Mouse (Mus musculus) embryo, embryonic 9.5 days (tissue): ENCODE measurements around the gene Adamts16.
"Not testable (repeated sequence)": the region's sequence is repeated elsewhere in the genome, so short reads cannot be mapped to it uniquely, and the experiment has no call there.

ENCODE experiments used
- DNase-seq: peaks from one replicate; pipeline ENCODE4 v3.0.0-alpha.2; 2017; ENCODE audit errors: extremely low spot score

The Adamts16 gene

GRCm38 (mm10) chr13:70841421-70841904 lies at the start of gene Adamts16:
Adamts16 (minus strand) TSS chr13:70841811.
- DNase-seq = peak; percentile 19

DNA sequence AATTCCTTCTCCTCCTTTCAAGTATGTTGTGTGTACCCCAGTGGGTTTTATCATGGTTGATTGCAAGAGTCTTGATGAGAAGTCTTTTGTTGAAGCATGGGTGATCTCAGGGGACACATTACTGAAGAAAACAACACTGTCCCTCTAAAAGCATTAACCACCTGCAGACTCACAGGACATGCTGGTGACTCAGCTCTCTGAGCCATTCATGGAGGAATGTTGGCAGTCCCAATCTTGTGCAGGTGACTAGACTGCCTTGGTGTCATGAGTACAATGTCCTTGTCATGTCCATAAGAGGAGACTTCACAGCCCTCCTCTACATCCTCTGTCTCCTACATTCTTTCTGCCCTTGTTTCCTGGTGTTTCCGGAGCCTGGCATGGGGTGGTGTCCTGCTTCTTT lies 45.5 kb upstream of the Adamts16 start:
- no peak for DNase-seq

DNA sequence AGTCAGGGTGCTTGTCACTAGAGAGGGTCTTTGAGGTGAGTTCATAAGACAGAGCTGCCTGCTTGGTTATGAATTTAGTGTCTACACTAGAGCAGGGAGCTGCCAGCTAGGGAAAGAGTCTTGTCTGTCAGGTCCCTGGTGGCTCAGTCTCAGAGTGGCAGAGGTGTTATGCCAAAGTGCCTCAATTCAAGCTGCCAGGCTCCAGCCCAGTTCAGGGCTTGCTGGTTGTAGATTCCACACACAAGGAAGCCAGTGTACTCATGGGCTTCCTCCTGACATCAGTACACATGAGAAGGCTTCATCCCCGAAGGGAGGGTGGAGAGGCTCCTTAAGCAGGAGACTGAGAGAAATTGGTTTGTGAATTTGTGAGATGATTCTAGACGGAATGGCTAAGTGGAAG lies 43.4 kb upstream of the Adamts16 start:
- no peak for DNase-seq

DNA sequence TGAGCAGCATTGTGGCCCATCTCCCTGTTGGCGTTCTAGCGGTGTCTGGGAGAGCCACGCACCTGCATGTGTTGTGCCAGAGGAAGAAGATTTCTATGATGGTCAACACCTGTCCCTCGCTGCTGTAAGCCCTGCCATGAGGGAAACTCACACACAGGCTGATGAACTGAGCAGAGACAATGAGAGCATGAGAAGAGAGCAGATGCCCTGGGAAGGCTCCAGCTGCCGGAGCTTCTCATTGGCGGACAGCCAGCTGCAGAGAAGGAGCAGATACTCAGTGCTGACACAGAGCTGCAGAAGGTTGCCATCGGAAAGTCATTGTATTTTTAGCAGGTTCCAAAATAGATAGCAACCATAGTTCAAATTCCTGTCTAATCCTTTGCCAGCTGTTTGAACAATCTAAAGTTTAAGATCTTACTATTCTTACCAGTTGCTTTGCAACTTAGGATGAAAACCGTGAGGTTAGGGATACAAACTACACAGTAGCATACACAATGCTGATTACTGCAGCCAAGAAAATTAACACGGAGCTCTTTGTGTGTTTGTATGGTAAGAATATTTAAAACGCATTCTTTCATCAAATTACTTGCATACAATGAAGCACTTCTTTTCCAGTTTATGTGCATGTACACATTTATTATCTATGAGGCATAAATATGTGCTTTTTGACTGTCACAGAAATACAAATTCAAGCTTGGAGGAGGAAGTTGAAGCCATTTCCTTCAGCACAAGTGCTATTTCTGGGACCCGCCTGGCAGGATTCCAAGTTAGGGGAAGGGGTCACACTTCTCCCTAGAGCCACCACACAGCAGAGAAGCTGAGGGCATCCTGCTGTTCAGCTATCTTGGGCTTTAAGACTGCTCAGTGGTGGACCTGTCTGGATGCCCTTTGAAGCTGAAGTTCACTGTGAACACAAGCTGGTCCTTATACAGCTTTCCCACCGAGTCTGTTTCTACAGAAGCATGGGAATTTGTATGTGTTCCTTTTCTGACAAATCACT lies 42.6 kb upstream of the Adamts16 start:
- no peak for DNase-seq

- not testable (repeated sequence) for DNase-seq
Observed at GRCm38 (mm10) chr13:70879971-70880370, 38.4 kb upstream of the Adamts16 start.

GRCm38 (mm10) chr13:70877550-70877913 lies 35.9 kb upstream of the Adamts16 start:
- DNase-seq = no peak

DNA sequence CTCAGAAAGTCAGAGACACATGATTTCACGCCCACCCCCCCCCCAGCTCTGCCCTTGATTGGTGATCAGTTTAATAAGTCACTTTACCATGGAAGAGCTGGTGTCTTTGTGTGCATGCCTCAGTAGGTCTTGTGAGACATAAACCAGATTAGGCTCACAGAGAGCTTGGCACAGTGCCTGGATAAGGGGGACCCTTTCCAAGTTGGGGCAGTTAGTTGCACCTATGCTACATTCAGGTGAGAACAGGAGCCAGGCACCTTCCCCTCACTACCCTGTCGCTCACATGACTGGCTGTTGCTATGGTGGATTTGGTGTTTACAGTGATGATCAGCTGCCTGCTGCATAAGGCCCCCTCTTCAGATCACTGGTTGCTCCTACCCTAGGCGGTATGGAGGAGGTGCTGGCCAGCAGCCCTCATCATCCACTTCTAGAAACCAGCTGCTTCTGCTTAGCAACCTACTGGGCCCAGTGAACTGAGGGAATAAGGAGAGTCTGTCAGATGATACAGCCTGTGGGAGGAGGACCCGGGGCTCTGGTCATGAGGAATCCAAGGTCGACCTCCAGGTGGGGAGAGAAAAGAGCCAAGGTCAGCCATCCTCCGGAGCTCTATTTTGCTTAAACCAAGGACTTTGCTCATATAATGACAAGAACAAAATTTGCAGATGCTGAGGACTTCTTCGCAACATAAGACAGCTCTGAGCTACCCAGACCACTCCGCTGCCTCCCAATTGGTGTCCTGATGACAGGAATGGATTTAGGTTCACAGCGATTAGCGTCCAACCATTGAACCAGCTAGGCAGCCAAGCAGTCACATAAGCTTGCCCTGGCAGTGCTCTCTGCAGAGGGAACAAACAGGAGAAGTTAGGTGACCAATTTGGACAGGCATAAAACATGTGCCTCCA lies 35.3 kb upstream of the Adamts16 start:
- no peak for DNase-seq

DNA sequence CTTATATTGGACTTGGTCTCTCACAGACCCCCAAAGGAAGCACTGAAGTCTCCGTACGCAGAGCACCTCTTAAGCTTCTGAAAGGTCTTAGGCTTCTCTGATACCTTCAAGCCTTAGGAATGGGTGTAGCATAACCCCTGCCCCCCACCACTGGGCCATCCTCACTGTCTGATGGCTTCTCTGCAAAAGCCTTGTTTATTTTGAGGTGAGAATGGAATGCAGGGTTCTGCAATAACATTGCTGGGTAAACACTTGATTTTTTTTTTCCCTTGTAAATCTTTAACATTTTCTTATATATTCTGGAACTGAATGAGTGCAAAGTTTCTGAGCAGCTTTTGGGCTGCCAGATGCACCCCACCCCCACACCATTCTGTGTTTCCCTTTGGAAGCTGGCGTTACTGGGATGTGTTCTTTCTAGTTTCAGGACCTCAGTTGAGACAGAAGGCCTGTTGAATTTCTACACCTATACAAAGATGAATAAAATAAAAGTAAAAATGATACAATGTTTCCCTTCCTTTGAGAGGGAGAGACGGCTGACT lies 33.9 kb upstream of the Adamts16 start:
- DNase-seq = no peak

DNA sequence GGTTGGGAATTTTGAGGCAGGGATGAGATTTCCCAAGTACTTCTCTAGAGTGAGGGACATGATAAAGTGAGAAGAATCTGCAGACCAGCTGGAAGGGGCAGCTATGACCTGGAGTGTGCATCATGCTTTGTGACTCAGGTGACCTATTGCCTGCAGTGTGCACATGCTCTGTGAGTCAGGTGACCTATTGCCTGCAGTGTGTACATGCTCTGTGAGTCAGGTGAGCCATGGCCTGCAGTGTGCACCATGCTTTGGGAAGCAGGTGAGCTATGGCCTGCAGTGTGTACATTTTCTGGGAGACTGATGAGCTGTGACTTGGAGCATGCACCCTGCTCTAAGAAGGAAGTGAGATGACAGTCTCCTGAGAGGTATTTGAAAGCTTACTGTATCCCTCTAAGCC lies 33.1 kb upstream of the Adamts16 start:
- DNase-seq = no peak

DNA sequence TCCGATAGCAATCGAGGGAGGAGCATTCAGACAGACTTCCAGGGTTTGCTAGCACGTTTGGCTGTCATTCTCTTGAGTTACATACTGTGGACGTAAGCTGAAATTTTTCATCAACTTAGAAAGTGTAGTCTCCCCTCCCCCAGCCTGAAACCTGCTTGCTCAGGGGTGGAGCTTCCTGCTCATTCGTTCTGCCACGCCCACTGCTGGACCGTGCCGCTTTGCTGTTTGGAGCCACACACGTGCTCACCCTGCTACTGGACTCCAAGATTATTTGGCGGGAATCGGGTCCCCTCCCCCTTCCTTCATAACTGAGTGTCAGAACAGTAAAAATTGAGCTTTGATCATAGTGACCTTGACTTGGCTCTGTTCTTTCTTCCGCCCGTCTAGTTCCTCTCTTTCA lies 32.2 kb upstream of the Adamts16 start:
- not testable (repeated sequence) for DNase-seq

DNA sequence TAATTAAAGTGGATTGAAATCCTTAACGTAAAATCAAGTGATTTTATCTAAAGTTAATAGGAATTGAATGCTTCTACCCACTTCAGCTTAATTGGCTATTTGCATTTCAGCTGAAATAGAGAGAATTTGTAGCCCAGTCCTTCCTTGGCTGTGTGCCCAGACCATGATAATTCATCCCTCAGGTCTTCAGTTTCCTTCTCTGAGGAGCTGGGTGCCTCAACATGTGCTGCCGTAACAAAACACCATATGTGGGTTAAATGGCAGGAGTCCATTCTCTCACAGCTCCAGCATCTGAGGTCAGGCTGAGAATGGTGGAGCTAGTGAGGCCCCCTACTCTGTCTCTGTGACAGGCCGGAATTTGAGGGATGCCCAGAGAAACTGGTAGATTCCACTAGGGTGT lies 29.4 kb upstream of the Adamts16 start:
- no peak for DNase-seq

DNA sequence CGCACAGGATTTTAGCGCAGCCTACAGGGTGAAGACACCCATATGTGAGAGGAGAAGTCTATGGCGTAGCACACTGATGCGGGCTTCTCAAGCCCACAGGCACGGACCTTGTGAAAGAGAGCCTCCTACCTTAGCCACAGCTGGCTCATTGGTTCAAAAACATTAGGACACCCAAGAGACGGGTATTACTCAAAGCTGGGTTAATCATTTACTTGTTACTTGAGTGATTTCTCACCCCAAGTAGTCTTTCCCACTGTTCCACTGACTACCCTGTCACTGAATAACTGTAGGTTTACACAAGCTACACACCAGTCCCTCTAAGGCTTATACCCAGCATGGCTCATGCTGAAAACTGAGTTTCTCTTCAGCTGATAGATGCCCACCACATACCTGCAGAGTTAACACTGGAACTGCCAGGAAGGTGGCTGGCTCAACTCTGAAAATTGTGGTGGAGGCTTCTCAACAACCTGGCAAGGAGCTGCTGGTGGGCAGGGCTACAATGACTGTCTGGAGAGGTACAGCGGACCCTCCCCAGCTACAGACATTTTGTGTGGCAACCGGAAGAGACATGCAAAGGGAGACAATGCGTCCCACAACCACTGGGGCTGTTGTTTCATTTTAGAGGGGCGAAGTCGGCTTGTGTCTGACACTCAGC lies 25.5 kb upstream of the Adamts16 start:
- DNase-seq = no peak

GRCm38 (mm10) chr13:70865867-70866266 lies 24.3 kb upstream of the Adamts16 start:
- DNase-seq = no peak

DNA sequence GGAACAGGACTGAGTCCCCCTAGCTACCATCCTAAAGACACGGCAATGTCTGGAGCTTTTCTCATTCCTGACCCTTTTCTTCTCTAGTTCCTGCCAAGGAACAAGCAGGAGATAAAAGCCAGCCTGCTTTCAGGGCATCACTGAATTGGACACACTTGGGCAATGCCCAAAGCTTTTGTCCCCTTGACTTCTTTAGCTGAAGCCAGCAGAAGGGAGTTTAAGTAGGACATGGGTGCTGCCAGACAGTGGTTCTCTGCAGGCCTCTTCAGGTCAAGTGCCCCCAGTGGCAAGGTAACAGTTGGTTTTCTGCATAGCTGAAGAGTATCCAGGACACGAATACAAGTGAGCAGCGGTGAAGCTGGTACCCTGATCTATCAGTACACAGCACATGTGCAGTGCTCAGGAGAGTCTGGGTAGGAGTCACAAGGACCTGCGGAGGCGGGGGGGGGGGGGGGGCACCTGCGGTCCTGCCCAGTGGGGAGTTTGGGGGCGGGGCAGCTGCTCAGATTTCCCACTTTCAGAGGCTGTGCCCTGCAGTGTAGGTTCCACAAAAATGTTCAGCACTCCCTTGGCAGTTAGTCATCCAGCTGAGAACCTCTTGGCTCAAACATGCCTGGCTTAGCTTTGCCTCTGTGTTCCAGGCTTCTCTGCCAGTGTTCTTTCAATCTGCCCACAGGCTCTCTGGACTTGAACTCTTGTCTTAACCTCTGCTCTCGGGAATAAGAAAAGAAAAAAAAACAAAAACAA lies 20.7 kb upstream of the Adamts16 start:
- DNase-seq = no peak

DNA sequence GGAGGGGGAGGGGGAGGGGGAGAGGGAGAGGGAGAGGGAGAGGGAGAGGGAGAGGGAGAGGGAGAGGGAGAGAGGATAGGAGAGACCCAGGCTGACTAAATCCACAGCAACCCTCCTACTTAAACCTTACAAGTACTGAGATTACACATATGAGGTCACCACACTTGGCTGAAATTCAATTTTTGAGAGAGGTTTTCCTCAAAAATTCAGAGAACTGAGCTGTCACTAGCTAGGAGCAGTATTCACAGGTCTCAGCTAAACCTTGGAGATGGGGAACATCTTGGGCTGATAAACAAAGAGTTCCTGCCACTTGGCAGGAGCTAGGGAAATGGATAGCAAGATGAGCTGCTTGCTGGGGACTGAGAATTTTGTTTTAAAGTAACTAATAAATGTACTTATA lies 12.0 kb upstream of the Adamts16 start:
- DNase-seq = no peak

GRCm38 (mm10) chr13:70846933-70847332 lies 5.3 kb upstream of the Adamts16 start:
- DNase-seq = no peak

DNA sequence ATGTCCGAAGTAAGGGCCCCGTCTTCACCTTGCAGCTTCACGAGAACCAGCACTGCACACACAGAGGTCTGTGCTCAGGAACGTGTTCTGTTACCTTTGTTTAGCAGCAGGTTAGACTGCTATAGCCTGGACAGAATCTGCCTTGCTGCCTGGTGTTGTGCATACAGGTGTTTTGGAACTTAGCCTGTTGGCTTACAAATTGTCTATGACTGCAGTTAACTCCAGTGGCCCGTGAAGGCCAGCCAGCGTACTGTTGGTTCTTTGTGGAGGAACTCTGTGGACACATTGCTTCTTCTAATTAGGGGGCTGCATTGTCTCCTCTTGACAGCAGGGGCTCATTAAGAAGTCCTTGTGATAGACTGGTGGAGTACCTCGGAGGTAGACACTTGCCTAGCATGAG lies 3.9 kb upstream of the Adamts16 start:
- DNase-seq = no peak

- no peak for DNase-seq
Observed at GRCm38 (mm10) chr13:70842126-70842525, 515 bp upstream of the Adamts16 start.

DNA sequence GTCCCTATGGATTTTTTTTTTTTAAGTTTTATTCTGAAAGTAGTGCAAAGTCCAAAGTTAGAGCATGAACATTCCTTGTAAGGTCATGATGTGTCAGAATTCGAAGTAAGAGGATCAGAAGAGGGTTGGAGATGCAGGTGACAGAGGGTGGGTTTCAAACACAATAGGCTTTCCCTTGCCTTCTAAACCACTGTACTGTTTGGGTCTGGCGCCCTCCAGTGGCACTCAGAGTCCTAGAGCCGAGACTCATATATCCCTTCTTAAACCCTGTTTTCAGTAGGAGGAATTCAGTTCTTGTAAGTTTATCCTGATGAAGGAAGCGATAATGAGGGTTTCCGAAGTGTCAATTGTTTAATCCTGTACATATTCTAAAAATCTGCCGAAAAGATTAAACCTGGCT lies 1.4 kb downstream of the Adamts16 start:
- DNase-seq = peak; percentile 68

DNA sequence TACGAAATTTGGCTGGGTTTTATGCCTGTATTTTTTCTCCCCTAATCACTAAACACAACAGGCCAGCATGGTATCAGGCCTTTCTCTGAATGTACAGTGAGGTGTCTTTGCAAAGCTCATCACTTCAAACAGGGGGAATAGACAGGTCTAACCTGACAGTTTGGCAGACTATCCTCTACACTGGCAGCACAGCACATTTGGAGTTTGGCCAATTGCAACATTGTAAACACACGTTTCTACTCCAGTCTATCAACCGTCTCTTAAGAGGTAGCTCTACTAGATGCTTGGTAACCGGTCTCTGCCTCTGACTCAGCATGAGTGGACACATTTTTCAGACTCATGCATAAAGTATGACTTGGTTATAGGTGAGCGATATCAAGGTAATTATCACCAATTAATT lies 4.0 kb downstream of the Adamts16 start:
- no peak for DNase-seq

DNA sequence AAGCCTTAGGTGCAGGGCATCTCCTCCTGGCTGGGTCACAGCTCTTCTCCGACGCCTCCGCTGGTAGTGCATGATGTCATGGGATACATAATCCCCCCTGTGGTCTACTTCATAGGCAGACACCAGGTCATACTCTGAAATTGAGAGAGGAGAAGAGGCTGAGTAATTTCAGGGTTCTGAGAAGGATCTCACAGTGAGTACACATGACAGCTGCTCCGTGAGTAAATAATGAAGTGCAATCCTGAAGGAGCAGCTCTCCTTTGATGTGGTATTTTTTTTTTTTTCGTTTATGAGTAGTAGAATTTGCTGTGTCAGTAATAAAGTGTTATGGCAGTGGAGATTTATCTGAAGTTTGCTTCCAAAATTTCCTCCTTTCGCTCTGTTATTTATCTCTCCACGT lies 5.4 kb downstream of the Adamts16 start:
- DNase-seq = no peak
